Mouse (Mus musculus): ENCODE results near the gene Plekhh3.

Plekhh3 gene

GRCm38 (mm10) chr11:101170811-101171610 is at the start of gene Plekhh3:
Plekhh3 (minus strand) TSS chr11:101171351.
- peak; percentile 99 for DNase-seq (ENCODE audit: low read depth)

GRCm38 (mm10) chr11:101220853-101221252 is 49.7 kb upstream of the Plekhh3 start:
- peak; percentile 78 for DNase-seq (ENCODE audit: low read depth)

GRCm38 (mm10) chr11:101218436-101219055 is 47.4 kb upstream of the Plekhh3 start:
- no peak for DNase-seq (ENCODE audit: low read depth)

GRCm38 (mm10) chr11:101216936-101217335 is 45.8 kb upstream of the Plekhh3 start:
- no peak for DNase-seq (ENCODE audit: low read depth)

- DNase-seq (ENCODE audit: low read depth) = peak; percentile 88
These were observed 40.8 kb upstream of the Plekhh3 start for GRCm38 (mm10) chr11:101211970-101212369.

- DNase-seq (ENCODE audit: low read depth) = peak; percentile 42
These were observed 29.8 kb upstream of the Plekhh3 start for GRCm38 (mm10) chr11:101200986-101201385.

GRCm38 (mm10) chr11:101199555-101199954 is 28.4 kb upstream of the Plekhh3 start:
- DNase-seq (ENCODE audit: low read depth) = no peak

GRCm38 (mm10) chr11:101196175-101196574 is 25.0 kb upstream of the Plekhh3 start:
- no peak for DNase-seq (ENCODE audit: low read depth)

- no peak for DNase-seq (ENCODE audit: low read depth)
These were observed 24.4 kb upstream of the Plekhh3 start for GRCm38 (mm10) chr11:101195571-101195970.

GRCm38 (mm10) chr11:101195101-101195500 is 23.9 kb upstream of the Plekhh3 start:
- no peak for DNase-seq (ENCODE audit: low read depth)

- DNase-seq (ENCODE audit: low read depth) = no peak
These were observed 23.5 kb upstream of the Plekhh3 start for GRCm38 (mm10) chr11:101194643-101195042.

- DNase-seq (ENCODE audit: low read depth) = no peak
These were observed 23.0 kb upstream of the Plekhh3 start for GRCm38 (mm10) chr11:101194137-101194536.

GRCm38 (mm10) chr11:101193076-101193475 is 21.9 kb upstream of the Plekhh3 start:
- DNase-seq (ENCODE audit: low read depth) = no peak

- no peak for DNase-seq (ENCODE audit: low read depth)
These were observed 21.5 kb upstream of the Plekhh3 start for GRCm38 (mm10) chr11:101192646-101193045.

GRCm38 (mm10) chr11:101191919-101192470 is 20.8 kb upstream of the Plekhh3 start:
- no peak for DNase-seq (ENCODE audit: low read depth)

- no peak for DNase-seq (ENCODE audit: low read depth)
These were observed 20.1 kb upstream of the Plekhh3 start for GRCm38 (mm10) chr11:101190913-101191907.

- no peak for DNase-seq (ENCODE audit: low read depth)
These were observed 19.2 kb upstream of the Plekhh3 start for GRCm38 (mm10) chr11:101190181-101190912.

- DNase-seq (ENCODE audit: low read depth) = peak; percentile 49
These were observed 18.5 kb upstream of the Plekhh3 start for GRCm38 (mm10) chr11:101189495-101190180.

- DNase-seq (ENCODE audit: low read depth) = no peak
These were observed 17.1 kb upstream of the Plekhh3 start for GRCm38 (mm10) chr11:101188166-101188805.

GRCm38 (mm10) chr11:101187541-101187940 is 16.4 kb upstream of the Plekhh3 start:
- DNase-seq (ENCODE audit: low read depth) = no peak
